Mouse (Mus musculus) left cerebral cortex, postnatal 4 days (tissue): ENCODE data around the gene Dffa. TPM values are rescaled to one million over a fixed set of nuclear protein-coding genes. Genes with fewer than 3 reads are reported as not detected.

Experiments
- DNase-seq: peaks from one replicate; pipeline ENCODE4 v3.0.0-alpha.2; 2022
- intact Hi-C: fragments of 180-260 bp; cut with DNase I; formaldehyde crosslinking; loops from one replicate; pipeline ENCODE4 v1.15.1; 2025
- total RNA-seq, 2 experiments: library from RNA; stranded (reverse); gene quantifications; 2 replicates each; pipeline ENCODE4 v1.2.3; 2021

Gene Dffa
- 10 to 100 TPM; 40.8 to 45.9 TPM for total RNA-seq

DNA sequence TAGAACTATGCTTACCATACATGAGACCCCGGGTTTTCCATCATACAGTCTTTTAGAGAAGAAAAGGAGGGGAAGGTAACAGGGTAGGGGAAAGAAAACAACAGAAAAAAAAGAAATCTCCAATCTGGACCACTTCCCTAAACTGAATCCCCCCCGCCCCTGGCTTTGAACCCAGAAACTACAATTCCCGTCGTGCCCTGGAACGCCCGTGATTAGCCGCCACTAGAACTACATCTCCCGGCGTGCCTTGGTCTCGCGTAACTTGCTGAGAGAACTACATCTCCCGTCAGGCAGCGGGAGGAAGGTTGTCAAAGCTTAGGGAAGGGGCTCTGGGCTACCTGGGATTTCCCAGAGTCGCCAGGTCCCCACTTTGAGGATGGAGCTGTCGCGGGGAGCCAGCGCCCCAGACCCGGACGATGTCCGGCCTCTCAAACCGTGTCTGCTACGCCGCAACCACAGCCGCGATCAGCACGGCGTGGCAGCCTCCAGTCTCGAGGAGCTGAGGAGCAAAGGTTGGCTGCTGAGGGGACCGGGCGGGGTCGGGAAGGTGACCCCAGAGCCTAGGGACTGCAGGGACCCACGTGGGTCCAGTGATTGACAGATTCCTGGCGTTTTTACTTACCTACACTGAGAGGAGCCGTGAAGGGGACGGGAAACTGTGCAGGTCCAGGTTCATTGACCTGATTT is at the start of gene Dffa:
Gene Dffa (plus strand): TSS at position 272 of the 687 bp plus-strand sequence.
- DNase-seq: peak; percentile 93
- intact Hi-C loops: no loop called here

DNA sequence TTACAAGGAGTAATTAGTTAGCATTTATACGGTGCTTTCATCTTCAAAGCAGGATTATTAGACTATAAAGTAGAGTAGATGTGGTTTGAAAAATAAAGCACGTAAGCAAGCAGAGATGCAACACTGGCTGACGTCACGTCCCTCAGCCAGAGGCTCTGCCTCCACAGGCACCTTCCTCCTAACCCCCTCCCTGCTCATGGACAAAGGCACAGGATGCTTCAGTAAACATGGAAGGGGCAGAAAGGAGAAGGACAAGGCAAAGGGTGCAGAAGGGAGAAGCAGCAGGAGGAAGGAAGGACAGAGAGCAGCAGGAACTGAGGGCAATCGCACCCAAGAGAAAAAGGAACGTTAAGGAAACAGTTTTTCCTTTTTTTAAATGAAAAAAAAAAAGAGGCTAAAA is 48.1 kb upstream of the Dffa start:
- intact Hi-C loops: no loop called here
- DNase-seq: no peak

DNA sequence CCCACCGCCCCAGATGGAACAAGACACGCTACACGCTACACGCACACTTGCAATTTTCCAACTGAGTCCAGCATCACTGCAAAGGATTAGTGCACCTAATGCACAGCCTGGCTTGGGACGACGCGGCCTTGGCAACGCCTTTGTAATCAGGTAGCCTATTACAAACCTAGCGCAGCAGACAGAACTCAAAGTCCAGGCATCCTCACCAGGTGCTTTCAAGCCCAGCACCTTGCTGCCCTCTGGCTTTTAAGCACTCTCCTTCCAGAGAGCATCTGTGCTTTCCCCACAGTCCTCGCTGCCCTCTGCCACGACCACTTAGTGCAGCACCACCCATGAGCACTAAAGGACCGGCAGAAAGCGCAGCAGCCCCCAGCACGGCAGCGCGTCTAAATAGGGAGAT is 47.0 kb upstream of the Dffa start:
- no peak for DNase-seq
- intact Hi-C loops: no loop called here

DNA sequence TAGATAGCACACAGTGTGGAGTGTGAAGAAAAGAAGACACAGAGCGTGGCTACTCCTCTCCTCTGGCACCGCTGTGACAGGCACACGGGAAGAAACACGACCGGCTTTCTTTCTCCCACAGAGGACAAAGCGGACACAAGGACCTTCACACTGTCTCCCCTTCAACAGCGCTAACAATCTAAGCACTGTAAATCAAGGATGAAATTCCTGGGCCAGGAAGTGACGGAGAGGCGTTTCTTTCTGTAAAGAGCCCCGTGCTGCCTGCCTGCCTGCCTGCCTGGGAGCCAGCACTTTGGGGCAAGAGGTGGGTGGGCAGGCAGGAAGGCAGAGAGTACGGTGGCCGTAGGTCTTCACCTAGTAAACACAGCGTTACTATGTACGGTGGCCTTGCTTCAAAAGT is 46.5 kb upstream of the Dffa start:
- intact Hi-C loops: no loop called here

DNA sequence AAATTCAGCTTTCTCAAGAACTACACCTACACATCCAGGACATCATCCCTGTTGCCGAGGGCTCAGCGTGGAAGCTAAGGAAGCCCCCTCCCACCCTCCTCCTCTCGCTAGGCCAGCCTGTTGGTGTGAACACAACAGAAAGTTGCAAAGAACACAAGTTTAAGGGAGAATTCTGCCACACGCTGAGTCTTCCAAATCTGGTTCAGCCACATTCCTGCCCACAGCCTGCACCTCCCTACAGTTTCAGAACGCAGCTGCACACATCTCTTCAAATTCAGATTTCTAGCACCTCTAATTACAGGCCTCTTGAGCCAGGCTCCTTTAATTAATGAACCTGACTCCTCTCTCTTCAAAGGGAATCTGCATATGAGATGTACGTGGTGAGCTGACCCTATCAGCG is 45.6 kb upstream of the Dffa start:
- DNase-seq: no peak
- intact Hi-C loops: no loop called here

More for the DNA sequence above, 46.5 kb upstream of the Dffa start:
- no peak for DNase-seq

DNA sequence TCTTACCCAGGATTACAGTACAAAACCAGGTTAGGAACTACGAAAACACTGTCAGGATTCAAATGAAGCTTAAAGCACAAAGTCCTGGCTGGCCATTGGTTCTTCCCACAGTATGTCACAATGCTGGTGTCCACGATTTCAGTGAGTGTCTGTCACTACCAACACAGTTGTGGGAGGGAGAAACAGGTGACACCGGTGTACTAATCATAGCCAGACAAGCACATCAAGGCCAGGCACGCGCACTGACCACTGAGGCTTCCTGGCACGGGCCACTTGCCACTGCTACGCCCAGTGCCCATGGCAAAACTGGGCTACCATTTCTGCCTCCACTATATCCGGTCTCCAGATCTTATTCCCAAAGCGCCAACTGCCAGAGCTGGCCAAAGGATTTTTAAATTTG is 44.2 kb upstream of the Dffa start:
- intact Hi-C loops: loop anchor here (10.0 kb wide), 1 partner anchor 315 kb away; no protein-coding TSS in a partner anchor
- no peak for DNase-seq

DNA sequence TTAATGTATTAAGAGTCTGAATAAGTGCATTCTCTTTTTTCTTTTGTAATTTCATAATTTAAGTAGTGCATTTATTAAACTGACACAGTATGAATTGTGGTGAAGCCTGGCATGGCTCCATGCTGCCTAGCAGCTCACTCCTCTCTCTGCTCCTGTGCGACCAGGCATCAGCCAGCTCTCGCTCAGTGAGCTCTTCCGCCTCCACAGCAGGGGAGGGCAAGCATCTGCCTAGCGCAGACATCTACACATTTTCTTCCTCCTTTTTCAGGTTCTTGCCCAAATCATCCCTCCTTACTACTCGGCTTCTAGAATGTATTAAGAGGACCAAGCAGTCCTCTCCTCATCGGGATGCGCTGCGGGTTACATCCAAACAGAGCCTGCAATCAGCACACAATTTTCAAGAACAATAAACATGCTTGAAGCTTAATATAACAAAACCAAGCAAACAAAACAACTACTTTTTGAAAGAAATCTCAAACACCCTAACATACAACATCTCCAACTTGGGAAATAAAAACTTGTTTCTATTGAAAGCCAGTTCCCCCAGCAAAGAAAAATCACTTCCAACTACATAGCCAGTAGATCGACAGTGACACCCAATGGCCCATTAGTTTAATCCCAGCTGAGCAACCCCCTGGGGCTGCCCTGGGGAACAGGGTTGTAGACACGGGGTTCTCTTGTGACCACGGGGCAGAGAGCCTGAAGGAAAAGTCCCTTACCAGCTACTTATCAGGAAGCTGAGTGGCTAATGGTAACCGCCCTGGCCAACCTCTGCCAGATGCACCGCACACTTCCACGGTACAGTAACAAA is 43.1 kb upstream of the Dffa start:
- peak; percentile 26 for DNase-seq

DNA sequence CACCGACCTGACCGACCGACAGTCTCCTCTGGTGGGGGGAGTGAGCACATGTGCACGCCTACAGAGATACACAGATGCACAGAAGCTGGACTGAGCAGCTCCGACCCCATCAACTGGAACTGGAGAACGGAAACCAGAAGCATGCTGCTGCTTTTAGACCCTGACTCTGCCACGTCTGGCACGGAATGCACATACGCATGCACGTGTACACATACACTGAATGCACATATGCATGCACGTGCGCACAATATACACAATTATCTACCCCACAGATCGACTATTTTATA is 42.6 kb upstream of the Dffa start:
- intact Hi-C loops: loop anchor here (10.0 kb wide), 1 partner anchor 317 kb away; no protein-coding TSS in a partner anchor
- DNase-seq: no peak

More for the DNA sequence above, 43.1 kb upstream of the Dffa start:
- intact Hi-C loops: loop anchor here (10.0 kb wide), 1 partner anchor 316 kb away; no protein-coding TSS in a partner anchor

DNA sequence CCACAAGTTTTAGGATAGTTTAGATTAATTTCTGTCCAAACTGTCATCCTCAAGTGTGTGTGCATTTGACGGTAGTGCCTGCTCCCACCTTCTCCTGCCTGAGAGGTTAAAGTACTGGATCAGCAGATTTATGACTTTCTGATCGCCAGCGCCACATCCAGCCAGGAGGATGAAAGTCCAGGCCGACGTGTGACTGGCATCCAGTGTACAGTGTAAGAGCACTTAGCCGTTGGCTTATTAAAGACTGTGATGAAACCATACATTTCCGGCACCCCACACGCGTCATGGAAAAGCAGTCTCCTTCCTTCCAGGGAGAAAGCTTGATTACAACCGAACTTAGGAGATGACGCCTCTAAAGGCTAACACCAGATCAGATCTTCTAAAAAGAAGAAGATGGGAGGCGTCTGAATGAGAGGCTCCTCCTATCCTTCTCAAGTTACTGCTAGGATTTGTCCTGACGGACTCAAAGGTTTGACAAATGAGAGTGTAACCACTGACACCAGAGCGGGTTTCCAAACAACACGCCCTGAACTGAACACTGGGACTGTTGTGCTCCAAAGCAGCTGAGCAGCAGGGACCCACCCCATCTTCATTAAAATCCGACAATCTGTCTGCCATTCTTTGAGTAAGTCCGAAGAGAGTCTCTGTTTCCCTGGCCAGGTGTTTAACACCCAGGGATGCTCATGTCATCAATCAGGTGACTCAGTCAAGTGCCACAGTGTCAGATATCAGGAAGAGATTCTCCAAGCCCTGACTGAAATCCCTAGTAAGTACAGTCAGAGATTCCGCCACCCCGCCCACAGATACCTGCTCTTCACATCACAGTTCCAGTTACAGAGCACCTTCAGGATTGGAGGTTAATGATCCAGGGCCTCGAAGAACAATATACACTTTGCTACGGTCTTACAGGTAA is 41.3 kb upstream of the Dffa start:
- no peak for DNase-seq
- intact Hi-C loops: loop anchor here (10.0 kb wide), 1 partner anchor 318 kb away; no protein-coding TSS in a partner anchor

DNA sequence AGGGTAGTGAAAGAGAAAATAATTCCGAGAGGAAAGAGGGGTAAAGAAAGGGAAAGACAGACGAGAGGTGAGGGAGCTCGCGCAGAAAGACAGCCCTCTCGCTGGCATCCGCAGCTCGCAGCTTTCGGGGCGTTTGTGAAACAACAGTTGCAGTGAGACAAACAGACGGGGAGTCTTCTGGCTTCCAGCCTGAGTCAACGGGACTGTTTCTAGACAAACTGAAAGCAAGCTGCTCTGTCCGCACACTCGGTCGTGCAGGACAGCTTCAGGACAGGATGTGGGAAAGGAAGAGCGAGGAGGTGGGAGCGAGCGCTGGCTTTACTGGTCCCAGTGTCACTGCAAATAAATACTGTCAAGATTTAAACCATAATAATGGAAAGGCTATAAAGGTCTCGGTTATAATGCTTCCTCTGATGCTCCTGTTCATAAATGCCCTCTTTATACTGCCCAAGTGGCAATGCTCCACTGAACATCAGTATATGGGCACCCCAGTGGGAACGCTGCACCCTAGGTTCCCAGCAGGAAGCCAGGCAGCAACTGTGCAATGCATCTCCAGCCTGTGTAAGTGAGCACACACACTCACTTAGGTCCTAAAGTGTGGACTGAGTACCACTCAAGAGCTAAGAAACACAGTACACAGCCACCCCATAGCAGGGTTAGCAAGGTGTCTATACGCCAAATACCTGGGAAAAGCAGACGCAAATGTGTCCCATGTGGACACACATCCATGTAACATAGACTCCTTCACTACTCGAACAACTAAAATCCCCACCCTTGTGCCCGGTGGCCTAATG is 39.7 kb upstream of the Dffa start:
- intact Hi-C loops: loop anchor here (10.0 kb wide), 1 partner anchor 319 kb away; no protein-coding TSS in a partner anchor
- DNase-seq: no peak

DNA sequence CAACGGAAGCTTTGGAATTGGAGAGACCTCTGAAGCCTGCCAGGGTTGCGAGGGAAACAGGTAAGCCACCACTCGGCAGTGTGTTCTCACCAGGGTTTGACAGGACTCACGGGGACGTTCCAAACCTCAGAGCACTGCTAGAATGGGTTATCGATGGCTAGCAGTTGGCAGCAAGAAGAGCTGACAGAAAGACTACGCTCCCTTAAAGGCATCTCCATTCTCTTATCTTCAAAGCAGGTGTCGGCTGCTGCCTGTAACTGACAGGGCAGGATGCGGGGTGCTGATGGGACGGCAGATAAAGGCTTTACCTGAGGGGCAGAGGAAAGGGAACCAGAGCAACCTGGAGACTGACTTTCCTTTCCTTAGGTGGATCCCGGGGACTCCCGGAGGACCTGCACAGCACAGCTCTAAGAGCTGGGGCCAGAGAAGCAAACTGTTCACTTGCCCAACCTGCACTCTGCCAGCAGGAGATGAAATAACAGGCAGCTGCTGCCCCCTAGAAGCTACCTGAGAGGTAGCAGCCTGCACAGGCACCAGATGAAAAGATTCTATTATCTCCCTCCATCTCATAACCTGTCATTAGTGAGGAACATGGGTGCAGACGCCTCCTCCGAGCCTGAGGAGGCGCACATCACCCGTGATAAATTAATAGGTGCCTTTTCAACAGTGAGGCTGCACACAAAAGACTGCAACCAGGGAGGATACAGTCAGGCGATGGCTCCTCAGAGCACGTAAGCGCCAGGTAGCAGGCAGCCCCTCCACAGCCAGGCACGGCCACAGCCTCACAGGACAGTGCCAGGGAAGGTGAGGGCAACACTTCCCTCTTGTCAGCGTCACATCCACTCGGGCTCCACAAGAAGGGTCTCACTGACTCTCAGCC is 37.0 kb upstream of the Dffa start:
- intact Hi-C loops: loop anchor here (10.0 kb wide), 1 partner anchor 322 kb away; no protein-coding TSS in a partner anchor
- DNase-seq: no peak

DNA sequence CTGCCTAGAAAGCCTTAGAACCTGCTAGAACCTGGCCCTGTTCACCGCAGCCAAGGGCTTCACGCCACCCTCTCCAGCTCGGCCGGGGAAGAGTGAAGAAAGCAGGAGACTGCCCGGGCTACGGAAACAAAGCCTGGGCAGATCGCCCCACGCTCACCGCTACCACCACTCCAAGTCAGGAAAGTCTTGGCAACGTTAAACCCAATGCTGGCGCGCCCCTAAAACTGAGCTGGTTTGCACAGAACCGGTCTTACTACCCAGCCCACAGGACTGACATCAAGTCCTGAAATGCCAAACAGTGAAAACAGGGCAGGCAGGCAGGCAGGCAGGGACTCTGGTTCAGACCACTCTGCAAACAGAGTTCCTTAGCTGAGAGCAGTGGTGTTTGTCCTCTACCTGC is 28.9 kb upstream of the Dffa start:
- intact Hi-C loops: no loop called here
- no peak for DNase-seq

DNA sequence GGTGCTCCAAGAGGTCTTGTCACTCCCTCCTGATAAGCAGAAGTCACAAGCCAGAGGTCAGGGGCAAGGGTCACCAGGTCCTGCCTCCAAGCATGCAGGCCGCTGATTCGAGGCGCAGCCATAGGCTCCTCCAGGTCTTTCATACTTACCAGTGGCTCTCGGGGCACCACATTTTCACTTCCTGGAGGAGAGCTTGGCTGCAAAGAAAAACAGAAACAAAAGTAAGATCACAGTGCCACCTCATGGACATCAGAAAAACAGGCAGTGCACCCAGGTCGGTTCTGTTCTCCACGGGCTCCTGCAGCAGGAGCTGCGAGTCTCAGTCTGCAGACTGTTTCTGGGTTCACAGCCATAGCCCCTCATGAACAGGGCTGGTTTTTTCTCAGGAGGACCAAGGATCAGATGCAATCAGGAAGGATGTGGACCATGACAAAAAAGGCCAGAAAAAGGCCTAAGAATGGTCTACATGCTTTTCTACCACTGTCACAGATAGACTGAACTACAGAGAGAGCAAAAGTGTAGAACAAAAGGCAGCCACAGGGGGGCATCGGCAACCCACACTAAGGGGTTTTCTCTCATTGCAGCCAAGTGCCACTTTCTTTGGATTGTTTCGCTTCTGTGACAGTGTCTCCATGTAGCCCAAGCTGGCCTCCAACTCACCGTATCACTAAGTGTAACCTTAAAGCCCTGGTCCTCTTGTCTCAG is 27.9 kb upstream of the Dffa start:
- peak; percentile 63 for DNase-seq

DNA sequence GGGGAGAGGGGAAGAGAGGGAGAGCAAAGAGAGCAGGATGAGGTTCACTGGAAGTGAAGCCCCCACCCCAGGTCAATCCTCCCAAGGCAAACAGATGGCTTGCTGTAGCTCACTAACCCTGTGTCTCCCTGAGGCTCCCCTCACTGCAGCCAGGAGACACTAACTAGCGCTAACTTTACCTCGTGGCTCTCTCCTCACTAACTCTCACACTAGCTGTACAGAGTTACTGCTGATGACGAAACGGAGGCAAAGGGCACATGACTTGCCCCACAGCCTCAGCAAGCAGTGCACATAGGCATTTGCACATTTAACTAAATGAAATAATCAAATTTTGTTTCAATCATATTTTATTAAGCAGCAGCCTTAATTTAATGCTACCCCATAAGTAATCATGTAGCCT is 25.7 kb upstream of the Dffa start:
- DNase-seq: no peak
- intact Hi-C loops: no loop called here

More for the DNA sequence above, 27.9 kb upstream of the Dffa start:
- intact Hi-C loops: no loop called here

DNA sequence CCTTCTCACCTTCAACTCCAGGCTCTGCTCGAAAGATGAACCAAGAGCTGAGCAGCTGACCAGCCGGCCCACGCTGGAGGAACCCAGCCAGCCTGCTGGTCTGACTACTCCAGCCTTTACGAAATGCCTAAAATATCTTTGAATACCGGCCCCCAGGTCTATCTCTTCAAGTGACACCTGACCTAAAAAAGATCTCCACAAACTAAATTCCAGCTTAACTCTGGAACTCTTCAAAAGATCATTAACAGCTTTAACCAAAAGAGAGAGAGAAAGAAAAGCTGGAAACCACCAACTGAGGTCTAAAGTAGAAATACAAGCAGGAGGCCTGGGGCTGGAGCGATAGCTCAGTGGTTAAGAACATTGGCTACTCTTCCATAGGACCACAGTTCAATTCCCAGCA is 24.3 kb upstream of the Dffa start:
- DNase-seq: no peak
- intact Hi-C loops: no loop called here

DNA sequence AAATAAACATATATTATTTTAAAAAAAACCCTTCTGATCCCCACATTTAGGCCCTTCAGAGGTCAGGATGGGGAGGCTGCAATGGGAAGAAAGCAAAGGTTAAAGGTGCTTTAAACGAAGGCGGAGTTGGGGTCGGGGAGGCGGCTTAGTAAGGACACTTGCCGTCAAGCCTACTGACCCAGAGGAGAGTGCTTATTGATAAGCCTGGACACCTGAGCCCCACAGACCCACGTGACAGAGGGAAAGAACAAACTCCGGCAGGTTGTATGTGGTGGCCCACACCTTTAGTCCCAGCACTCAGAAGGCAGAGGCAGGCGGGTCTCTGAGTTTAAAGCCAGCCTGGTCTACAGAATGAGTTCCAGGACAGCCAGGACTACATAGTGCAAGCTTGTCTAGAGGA is 23.8 kb upstream of the Dffa start:
- no peak for DNase-seq
- intact Hi-C loops: no loop called here

DNA sequence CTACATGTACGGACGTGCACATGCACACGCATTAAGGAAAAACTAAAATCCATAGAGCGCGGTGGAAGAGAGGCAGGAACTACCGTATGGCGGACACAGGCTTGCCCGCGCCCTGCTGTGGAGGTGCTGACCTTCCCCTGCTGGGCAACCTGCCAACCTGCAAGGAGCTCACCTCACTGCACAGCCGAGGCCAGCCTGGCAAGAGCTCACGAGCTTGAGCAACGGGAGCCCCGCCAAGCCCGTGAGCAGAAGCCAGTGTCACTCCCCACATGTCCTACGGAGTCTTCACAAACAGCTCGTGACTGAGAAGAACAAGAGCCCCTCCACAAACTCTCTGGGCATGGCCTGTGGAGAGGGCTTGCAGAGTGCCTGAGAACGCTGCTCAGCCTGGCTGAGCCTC is 22.4 kb upstream of the Dffa start:
- DNase-seq: peak; percentile 84
- intact Hi-C loops: no loop called here

DNA sequence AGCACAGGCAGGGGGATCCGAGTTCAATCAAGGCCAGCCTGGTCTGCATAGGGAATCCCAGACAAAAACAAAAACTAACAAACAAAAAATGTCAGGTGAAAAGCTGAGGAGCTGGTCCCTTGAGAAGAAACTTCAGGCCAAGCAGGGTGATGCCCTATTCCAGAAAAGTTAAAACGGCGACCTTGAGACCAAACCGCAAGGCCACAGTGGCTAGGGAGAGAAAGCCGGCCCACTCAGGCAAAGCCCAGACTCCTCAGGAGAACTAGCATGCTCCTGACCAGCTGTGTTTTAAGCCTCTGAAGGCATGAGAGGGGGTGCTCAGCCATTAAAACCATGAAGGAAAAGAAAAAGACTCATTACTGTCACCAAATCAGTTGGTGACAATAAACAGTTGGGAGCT is 18.6 kb upstream of the Dffa start:
- intact Hi-C loops: no loop called here
- DNase-seq: no peak

DNA sequence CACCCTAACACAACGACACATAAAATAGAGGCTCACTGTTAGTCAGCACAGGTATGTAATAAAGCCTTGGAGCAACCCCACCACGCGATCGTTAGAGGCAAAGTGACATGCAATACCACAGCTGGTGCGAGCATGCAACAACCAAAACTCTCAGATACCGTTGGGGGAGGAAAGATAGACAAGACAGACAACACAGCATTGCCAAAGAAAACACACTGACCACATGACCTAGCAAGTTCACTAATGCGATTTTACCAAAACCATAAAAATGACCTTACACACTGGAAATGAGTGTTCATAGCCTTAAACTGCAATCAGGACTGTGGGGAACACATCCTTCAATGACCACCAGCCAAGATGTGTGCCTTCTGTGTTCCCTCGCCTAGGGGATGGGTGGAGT is 12.6 kb upstream of the Dffa start:
- no peak for DNase-seq
- intact Hi-C loops: no loop called here
